Mouse (Mus musculus): ENCODE results near the gene Ttc9.
A peak's percentile ranks its signal among the peaks of the same experiment; 100 is the strongest.

DNA sequence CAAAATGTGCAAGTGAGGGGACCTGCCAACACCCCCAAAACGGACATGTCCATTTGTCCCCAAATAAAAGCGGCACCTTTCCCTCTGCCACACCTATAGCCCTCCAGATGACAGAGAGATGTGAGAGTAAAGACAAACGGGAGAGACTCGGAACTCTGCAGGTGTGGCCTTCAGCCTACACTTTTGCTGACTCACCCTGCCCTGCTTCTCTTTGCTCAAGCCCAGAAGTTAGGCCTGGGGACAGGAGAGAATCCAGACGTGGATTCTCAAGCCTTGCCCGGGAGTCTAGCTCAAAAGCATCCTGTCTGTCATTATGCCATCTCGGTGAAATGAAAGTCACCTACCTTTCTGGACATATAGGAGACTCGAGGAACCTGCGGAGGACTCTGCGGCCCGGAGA is 52.3 kb downstream of the Ttc9 start:
- TF ChIP-seq ZC3H11A (IDR thresholded peaks at IDR 0.05; ENCODE audit: borderline replicate concordance, low read depth, low read length) = no peak
- TF ChIP-seq ZNF384 (IDR thresholded peaks at IDR 0.05; ENCODE audit: low read depth, low read length) = no peak
- no peak for TF ChIP-seq CHD2 (IDR thresholded peaks at IDR 0.05; ENCODE audit: low read depth, low read length)
- TF ChIP-seq MAFK (IDR thresholded peaks at IDR 0.05; ENCODE audit: insufficient read depth, low read depth, low read length) = peak; percentile 94

Measured in ES-E14 (cell line).